Mouse (Mus musculus): Measurements from ENCODE around the gene Cdk8. TPM values are rescaled to one million over a fixed set of nuclear protein-coding genes. Genes with fewer than 3 reads are reported as not detected.

Cdk8 gene
- polyA plus RNA-seq, 1 experiment from 2014 or later = 26.1 TPM

DNA sequence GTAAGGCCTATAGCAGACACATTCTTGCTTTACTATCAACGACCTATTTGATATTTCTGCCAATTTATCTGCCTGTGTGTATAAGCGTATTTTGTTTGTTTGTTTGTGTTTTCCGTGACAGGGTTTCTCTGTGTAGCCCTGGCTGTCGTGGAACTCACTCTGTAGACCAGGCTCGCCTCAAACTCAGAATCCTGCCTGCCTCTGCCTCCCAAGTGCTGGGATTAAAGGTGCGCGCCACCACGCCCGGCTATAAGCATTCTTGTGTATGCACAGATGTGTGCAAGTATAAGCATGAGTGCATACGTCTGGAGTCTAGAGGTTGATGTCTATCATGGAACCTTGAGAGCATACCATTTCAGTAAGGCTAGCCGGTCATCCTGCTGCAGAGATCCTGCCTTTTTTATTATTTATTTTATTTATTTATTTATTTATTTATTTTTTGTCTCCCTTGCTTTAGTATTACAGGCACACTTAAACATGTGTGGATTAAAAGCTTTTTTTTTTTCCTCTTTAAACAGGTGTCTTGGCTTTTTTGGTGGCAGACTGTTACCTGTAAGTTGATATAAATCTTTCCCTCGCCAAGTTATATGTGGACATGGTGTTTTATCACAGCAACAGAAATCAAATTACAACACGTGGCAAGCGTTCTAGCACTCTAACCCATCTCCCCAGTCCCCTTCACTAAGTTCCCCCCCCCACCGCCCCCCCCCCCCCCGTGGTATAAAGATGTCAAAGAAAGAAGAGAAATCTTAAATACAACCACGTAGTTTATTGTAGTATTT, 970 bp upstream of the Cdk8 start:
- no peaks in the 10 kb centered on the region for H3K9me3 ChIP-seq (ENCODE audit: control insufficient read depth, low read length)
- peak overlapping the region; percentile 72 for H3K4me3 ChIP-seq (ENCODE audit: low read depth, low read length)
- ATAC-seq (ENCODE audit: low read depth) = peak; percentile 0; the same call in 1 of the 2 replicates
- H3K36me3 ChIP-seq (ENCODE audit: control insufficient read depth, insufficient read depth, low read length) = no peaks in the 10 kb centered on the region
- 58% methylated on average over 17 of the region's 17 CpGs for WGBS
- H3K4me1 ChIP-seq (ENCODE audit: control insufficient read depth, insufficient read depth, low read length) = peaks cover 13% of the 10 kb centered on the region
- H3K27ac ChIP-seq (ENCODE audit: low read depth, low read length) = peak overlapping the region; percentile 89; the same call in 1 of the 2 replicates
- peak overlapping the region; percentile 82; the same call in 1 of the 2 replicates for H3K9ac ChIP-seq (replicated peaks; ENCODE audit: low read depth, low read length)
- no peaks in the 10 kb centered on the region for H3K27me3 ChIP-seq (ENCODE audit: control insufficient read depth, insufficient read depth, low read length)
- peak overlapping the region; percentile 59 for H3K4me2 ChIP-seq (ENCODE audit: low read depth, low read length)

DNA sequence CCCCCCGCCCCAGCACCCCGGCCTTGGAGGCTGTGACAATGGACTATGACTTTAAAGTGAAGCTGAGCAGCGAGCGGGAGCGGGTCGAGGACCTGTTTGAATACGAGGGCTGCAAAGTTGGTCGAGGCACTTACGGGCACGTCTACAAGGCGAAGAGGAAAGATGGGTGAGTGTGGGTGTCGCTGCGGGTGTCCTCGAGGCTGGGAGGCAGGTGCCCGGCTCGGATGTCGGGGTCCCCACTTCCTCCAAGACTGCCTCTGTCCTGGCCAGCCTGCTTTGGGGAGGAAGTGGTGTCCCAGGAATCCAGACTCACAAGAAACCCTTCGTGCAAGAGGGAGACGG, 596 bp downstream of the Cdk8 start:
- Histone ChIP-seq H3K9me3 (ENCODE audit: control insufficient read depth, low read length) (no peaks in the 10 kb centered on the region), H3K36me3 (ENCODE audit: control insufficient read depth, insufficient read depth, low read length) (no peaks in the 10 kb centered on the region), H3K4me3 (ENCODE audit: low read depth, low read length) (peak overlapping the region; percentile 72), H3K27ac (ENCODE audit: low read depth, low read length) (peak overlapping the region; percentile 89), H3K4me1 (ENCODE audit: control insufficient read depth, insufficient read depth, low read length) (peaks cover 13% of the 10 kb centered on the region), H3K4me2 (ENCODE audit: low read depth, low read length) (peak overlapping the region; percentile 59), H3K27me3 (ENCODE audit: control insufficient read depth, insufficient read depth, low read length) (no peaks in the 10 kb centered on the region), H3K9ac (replicated peaks; ENCODE audit: low read depth, low read length) (peak overlapping the region; percentile 82)
- WGBS = under 1% methylated on average over 19 of the region's 19 CpGs
- no peak; the same call in 1 of the 2 replicates for ATAC-seq (ENCODE audit: low read depth)

DNA sequence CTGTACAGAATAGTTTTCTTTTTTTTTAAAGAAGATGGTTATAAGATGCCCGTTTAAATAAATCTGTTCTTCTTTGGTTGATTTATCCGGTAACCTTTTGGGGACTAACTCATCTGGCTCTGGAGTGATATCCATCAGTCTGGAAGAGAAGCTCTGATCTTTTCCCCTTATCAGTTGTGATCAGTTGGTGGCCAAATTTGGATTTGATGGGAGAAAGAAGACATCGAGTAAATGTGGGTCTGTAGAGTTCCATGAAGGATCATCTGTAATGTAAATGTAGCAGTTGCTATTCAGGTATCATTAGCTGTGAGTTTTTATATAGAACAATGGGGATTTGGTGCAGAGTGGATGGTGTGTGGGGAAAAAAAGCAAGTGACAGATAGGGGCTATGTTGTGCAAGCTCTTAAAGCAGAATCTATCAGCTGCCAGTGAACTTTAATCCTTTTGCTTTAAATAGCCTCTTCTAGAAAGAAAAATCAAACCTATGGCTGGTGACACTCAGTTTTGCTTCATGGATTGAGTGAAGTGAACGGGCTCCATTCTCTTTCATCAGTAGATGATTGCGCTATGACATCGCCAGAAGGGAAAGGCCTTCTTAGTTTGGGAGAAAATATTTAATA, 1.1 kb downstream of the Cdk8 start:
- no peaks in the 10 kb centered on the region for H3K36me3 ChIP-seq (ENCODE audit: control insufficient read depth, insufficient read depth, low read length)
- no peaks in the 10 kb centered on the region for H3K27me3 ChIP-seq (ENCODE audit: control insufficient read depth, insufficient read depth, low read length)
- no peak overlapping the region for H3K27ac ChIP-seq (ENCODE audit: low read depth, low read length)
- H3K9me3 ChIP-seq (ENCODE audit: control insufficient read depth, low read length) = no peaks in the 10 kb centered on the region
- no peak for ATAC-seq (ENCODE audit: low read depth)
- H3K4me1 ChIP-seq (ENCODE audit: control insufficient read depth, insufficient read depth, low read length) = peaks cover 13% of the 10 kb centered on the region
- peak overlapping the region; percentile 72 for H3K4me3 ChIP-seq (ENCODE audit: low read depth, low read length)
- WGBS = 42% methylated on average over 6 of the region's 6 CpGs
- H3K9ac ChIP-seq (replicated peaks; ENCODE audit: low read depth, low read length) = peak overlapping the region; percentile 82
- peak overlapping the region; percentile 59 for H3K4me2 ChIP-seq (ENCODE audit: low read depth, low read length)

GRCm38 (mm10) chr5:146232816-146233215, 1.8 kb downstream of the Cdk8 start:
- Histone ChIP-seq H3K4me3 (ENCODE audit: low read depth, low read length) (peak overlapping the region; percentile 72), H3K9ac (replicated peaks; ENCODE audit: low read depth, low read length) (peak overlapping the region; percentile 32; the same call in 1 of the 2 replicates), H3K27ac (ENCODE audit: low read depth, low read length) (no peak overlapping the region), H3K4me1 (ENCODE audit: control insufficient read depth, insufficient read depth, low read length) (peaks cover 13% of the 10 kb centered on the region), H3K27me3 (ENCODE audit: control insufficient read depth, insufficient read depth, low read length) (no peaks in the 10 kb centered on the region), H3K9me3 (ENCODE audit: control insufficient read depth, low read length) (no peaks in the 10 kb centered on the region), H3K36me3 (ENCODE audit: control insufficient read depth, insufficient read depth, low read length) (no peaks in the 10 kb centered on the region), H3K4me2 (ENCODE audit: low read depth, low read length) (peak overlapping the region; percentile 59)
- ATAC-seq (ENCODE audit: low read depth) = no peak
- 66% methylated on average over 11 of the region's 11 CpGs for WGBS

- 84% methylated on average over 1 of the region's 1 CpGs for WGBS
- Histone ChIP-seq H3K9ac (replicated peaks; ENCODE audit: low read depth, low read length) (no peak overlapping the region), H3K4me1 (ENCODE audit: control insufficient read depth, insufficient read depth, low read length) (peaks cover 13% of the 10 kb centered on the region), H3K27me3 (ENCODE audit: control insufficient read depth, insufficient read depth, low read length) (no peaks in the 10 kb centered on the region), H3K4me2 (ENCODE audit: low read depth, low read length) (no peak overlapping the region), H3K9me3 (ENCODE audit: control insufficient read depth, low read length) (no peaks in the 10 kb centered on the region), H3K36me3 (ENCODE audit: control insufficient read depth, insufficient read depth, low read length) (no peaks in the 10 kb centered on the region), H3K27ac (ENCODE audit: low read depth, low read length) (no peak overlapping the region), H3K4me3 (ENCODE audit: low read depth, low read length) (no peak overlapping the region)
- no peak for ATAC-seq (ENCODE audit: low read depth)
Observed at GRCm38 (mm10) chr5:146234336-146234735, 3.3 kb downstream of the Cdk8 start.

DNA sequence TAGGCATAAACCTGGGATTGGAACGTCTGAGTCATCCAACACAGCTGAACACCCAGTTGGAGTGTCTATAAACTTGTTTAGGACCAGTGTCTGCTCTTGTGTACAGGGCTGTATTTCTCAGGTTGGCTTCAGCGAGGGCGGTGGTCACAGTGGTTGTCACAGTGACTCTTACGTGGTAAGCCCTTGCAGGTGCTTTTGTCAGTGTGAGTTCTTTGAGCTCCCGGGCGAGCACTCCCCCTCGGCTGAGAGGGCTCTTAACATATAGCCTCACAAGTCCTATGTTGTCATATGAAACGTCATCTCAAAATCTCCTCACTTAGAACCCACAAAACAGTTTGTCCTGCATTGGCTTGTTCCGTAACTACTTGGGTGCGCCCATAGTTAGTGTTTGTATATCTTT, 7.2 kb downstream of the Cdk8 start:
- no peak overlapping the region for H3K4me2 ChIP-seq (ENCODE audit: low read depth, low read length)
- 89% methylated on average over 10 of the region's 10 CpGs for WGBS
- no peak overlapping the region for H3K4me3 ChIP-seq (ENCODE audit: low read depth, low read length)
- H3K9me3 ChIP-seq (ENCODE audit: control insufficient read depth, low read length) = no peaks in the 10 kb centered on the region
- no peaks in the 10 kb centered on the region for H3K36me3 ChIP-seq (ENCODE audit: control insufficient read depth, insufficient read depth, low read length)
- no peak for ATAC-seq (ENCODE audit: low read depth)
- H3K9ac ChIP-seq (replicated peaks; ENCODE audit: low read depth, low read length) = no peak overlapping the region
- no peaks in the 10 kb centered on the region for H3K27me3 ChIP-seq (ENCODE audit: control insufficient read depth, insufficient read depth, low read length)
- H3K27ac ChIP-seq (ENCODE audit: low read depth, low read length) = no peak overlapping the region
- H3K4me1 ChIP-seq (ENCODE audit: control insufficient read depth, insufficient read depth, low read length) = peaks cover 3% of the 10 kb centered on the region; the same call in 1 of the 2 replicates

DNA sequence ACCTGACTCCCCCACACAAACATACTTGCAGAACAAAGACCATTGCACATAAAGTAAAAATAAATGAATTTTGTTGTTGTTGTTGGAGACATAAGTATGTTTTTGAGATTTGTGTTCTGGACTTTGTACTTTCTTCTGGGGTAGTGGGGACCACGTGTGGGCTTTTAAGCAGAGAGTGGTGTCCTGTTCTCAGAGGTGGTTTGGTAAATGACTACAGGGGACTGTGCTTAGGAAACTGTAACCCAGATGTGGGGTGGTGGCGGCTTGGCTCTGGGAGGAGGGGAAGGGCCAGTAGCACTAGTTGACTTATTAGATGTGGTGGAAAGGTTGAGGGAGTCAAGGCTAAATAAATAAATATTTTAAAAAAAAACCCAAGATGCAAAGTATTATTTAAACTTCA, 9.7 kb downstream of the Cdk8 start:
- no peak overlapping the region for H3K4me3 ChIP-seq (ENCODE audit: low read depth, low read length)
- no peak overlapping the region for H3K27ac ChIP-seq (ENCODE audit: low read depth, low read length)
- H3K9me3 ChIP-seq (ENCODE audit: control insufficient read depth, low read length) = no peaks in the 10 kb centered on the region
- no peaks in the 10 kb centered on the region for H3K36me3 ChIP-seq (ENCODE audit: control insufficient read depth, insufficient read depth, low read length)
- H3K4me2 ChIP-seq (ENCODE audit: low read depth, low read length) = no peak overlapping the region
- WGBS = 95% methylated on average over 2 of the region's 2 CpGs
- no peaks in the 10 kb centered on the region for H3K27me3 ChIP-seq (ENCODE audit: control insufficient read depth, insufficient read depth, low read length)
- no peaks in the 10 kb centered on the region for H3K4me1 ChIP-seq (ENCODE audit: control insufficient read depth, insufficient read depth, low read length)
- ATAC-seq (ENCODE audit: low read depth) = no peak
- H3K9ac ChIP-seq (replicated peaks; ENCODE audit: low read depth, low read length) = no peak overlapping the region

GRCm38 (mm10) chr5:146241202-146241601, 10.2 kb downstream of the Cdk8 start:
- H3K4me2 ChIP-seq (ENCODE audit: low read depth, low read length) = no peak overlapping the region
- H3K4me1 ChIP-seq (ENCODE audit: control insufficient read depth, insufficient read depth, low read length) = no peaks in the 10 kb centered on the region
- no peaks in the 10 kb centered on the region for H3K36me3 ChIP-seq (ENCODE audit: control insufficient read depth, insufficient read depth, low read length)
- H3K9me3 ChIP-seq (ENCODE audit: control insufficient read depth, low read length) = no peaks in the 10 kb centered on the region
- WGBS = 94% methylated on average over 3 of the region's 3 CpGs
- H3K4me3 ChIP-seq (ENCODE audit: low read depth, low read length) = no peak overlapping the region
- no peak for ATAC-seq (ENCODE audit: low read depth)
- no peak overlapping the region for H3K9ac ChIP-seq (replicated peaks; ENCODE audit: low read depth, low read length)
- no peak overlapping the region for H3K27ac ChIP-seq (ENCODE audit: low read depth, low read length)
- H3K27me3 ChIP-seq (ENCODE audit: control insufficient read depth, insufficient read depth, low read length) = no peaks in the 10 kb centered on the region

DNA sequence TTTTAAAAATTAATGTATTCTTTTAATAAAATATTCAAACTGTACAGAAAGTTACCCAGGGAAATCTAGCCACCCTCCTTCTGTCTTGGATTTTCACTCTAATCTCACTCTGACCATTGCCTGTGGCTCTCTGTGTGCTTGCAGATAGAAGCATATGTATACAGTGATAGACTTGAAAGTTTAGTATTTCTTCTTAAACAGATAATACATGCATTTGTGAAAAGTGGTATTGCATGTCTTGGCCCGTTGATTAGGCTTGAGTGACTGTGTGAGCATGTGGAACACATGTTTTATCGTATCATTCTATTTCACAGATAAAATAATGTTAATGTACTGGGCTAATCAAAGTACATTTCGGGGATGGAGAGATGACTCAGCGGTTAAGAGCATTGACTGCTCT, 14.2 kb downstream of the Cdk8 start:
- no peak overlapping the region for H3K27ac ChIP-seq (ENCODE audit: low read depth, low read length)
- H3K27me3 ChIP-seq (ENCODE audit: control insufficient read depth, insufficient read depth, low read length) = no peaks in the 10 kb centered on the region
- no peaks in the 10 kb centered on the region for H3K4me1 ChIP-seq (ENCODE audit: control insufficient read depth, insufficient read depth, low read length)
- H3K9me3 ChIP-seq (ENCODE audit: control insufficient read depth, low read length) = no peaks in the 10 kb centered on the region
- 97% methylated on average over 4 of the region's 4 CpGs for whole genome bisulfite sequencing
- no peak overlapping the region for H3K4me3 ChIP-seq (ENCODE audit: low read depth, low read length)
- no peak overlapping the region for H3K4me2 ChIP-seq (ENCODE audit: low read depth, low read length)
- H3K36me3 ChIP-seq (ENCODE audit: control insufficient read depth, insufficient read depth, low read length) = no peaks in the 10 kb centered on the region
- ATAC-seq (ENCODE audit: low read depth) = no peak
- H3K9ac ChIP-seq (replicated peaks; ENCODE audit: low read depth, low read length) = no peak overlapping the region

Data from neural tube, embryonic 14.5 days (tissue).